Mouse (Mus musculus) G1E (cell line): ENCODE data around the gene Tmem140. TPM values are rescaled to one million over a fixed set of nuclear protein-coding genes. Genes with fewer than 3 reads are reported as not detected.
A peak's percentile ranks its signal among the peaks of the same experiment; 100 is the strongest.

ENCODE experiments used
- ATAC-seq: 2 replicates; pipeline ENCODE4 v1.8.0; 2016; ENCODE audit warnings: mild to moderate bottlenecking; ENCODE audit not compliant: insufficient number of reproducible peaks, poor library complexity, low FRiP score, severe bottlenecking; ENCODE audit errors: extremely low read depth
- DNase-seq: peaks from one replicate; pipeline ENCODE4 v3.0.0; 2012; ENCODE audit warnings: low spot score
- H3K27me3 ChIP-seq: 2 replicates; pipeline ENCODE4 v1.6.1; 2012; ENCODE audit warnings: mild to moderate bottlenecking, low read length, inconsistent platforms; ENCODE audit not compliant: insufficient read depth
- H3K36me3 ChIP-seq: replicated peaks from 2 replicates; pipeline ENCODE3; 2012; ENCODE audit warnings: mild to moderate bottlenecking, inconsistent platforms
- H3K4me1 ChIP-seq: 2 replicates; pipeline ENCODE4 v1.6.1; 2012; ENCODE audit warnings: low read depth, low read length, inconsistent platforms, mixed read lengths; ENCODE audit not compliant: insufficient read depth
- H3K4me3 ChIP-seq: 2 replicates; pipeline ENCODE4 v1.5.1; 2012; ENCODE audit warnings: low read depth, mild to moderate bottlenecking, inconsistent platforms, low read length, moderate library complexity, mixed read lengths
- H3K9me3 ChIP-seq: replicated peaks from 2 replicates; pipeline ENCODE4 v1.6.1; 2012; ENCODE audit warnings: inconsistent platforms
- CTCF ChIP-seq: IDR thresholded peaks from 2 replicates; pipeline ENCODE4 v1.5.1; 2012; ENCODE audit warnings: low read depth, low read length, inconsistent platforms, mixed read lengths
- GATA1 ChIP-seq: IDR thresholded peaks from 2 replicates; pipeline ENCODE4 v1.6.1; 2012; ENCODE audit warnings: borderline replicate concordance, low read length, inconsistent platforms, mixed read lengths
- GATA2 ChIP-seq: IDR thresholded peaks from 2 replicates; pipeline ENCODE4 v1.6.1; 2012; ENCODE audit warnings: low read depth, low read length, inconsistent platforms, borderline replicate concordance
- POLR2AphosphoS5 ChIP-seq: IDR thresholded peaks from 2 replicates; pipeline ENCODE4 v1.6.1; 2012; ENCODE audit warnings: low read depth, low read length, inconsistent platforms; ENCODE audit not compliant: insufficient replicate concordance
- TAL1 ChIP-seq: conservative IDR thresholded peaks from 2 replicates; pipeline ENCODE4 v1.6.1; 2012; ENCODE audit warnings: low read depth, low read length, inconsistent platforms, mixed read lengths
- polyA plus RNA-seq: library from polyadenylated mRNA; stranded (reverse); fragments of >175 nt; gene quantifications from 2 replicates; pipeline ENCODE4 v1.2.3, GENCODE M21; 2012
- total RNA-seq, 2 experiments: library from RNA; stranded (forward) in 1 of 2; stranded (reverse) in 1 of 2; fragments of 200-1000 nt in 1 of 2; fragments of >200 nt in 1 of 2; fragmentation: Nextera tagmentation in 1 of 2; gene quantifications; 2 replicates each; pipeline ENCODE4 v1.2.3; 2014 to 2017

Gene Tmem140
- total and polyA plus RNA-seq, 3 experiments, result 0.22 to 7.1 (median 3.3) TPM

DNA sequence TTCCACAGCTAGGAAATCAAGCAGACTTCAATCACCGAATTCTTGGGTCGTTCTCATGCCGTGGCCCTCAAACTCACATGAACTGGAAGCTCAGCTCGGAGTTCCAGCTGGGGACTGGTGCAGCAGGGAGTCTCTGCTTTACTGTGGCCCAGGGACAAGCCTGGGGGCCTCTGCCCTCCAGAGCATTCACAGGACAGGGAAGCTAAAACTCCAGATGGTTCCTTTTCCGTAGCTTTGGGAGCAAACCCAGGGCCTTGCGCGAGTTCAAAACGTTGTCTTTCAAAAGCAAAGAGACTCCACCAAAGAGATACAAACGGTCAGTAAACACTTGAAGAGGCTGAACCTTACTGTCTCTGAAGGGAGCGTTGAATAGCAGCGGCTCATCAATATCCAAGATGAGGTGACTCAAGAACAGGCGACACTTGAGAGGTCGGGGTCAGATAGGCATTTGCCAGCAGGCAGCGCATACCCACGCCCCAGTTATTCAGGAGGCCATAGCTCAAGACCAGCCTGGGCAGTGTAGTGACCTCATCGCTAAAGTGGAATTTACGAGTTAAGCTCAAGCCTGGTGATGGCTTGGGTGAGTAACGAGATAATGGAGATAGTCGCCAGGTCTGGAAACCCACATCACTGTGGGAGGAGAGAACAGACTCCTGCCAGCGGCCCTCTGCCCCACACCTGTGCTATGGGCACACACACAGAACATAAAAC lies 5.7 kb downstream of the Tmem140 start:
- Histone ChIP-seq H3K27me3 (no peaks in the 10 kb centered on the region), H3K4me3 (no peak overlapping the region; the same call in 1 of the 2 replicates), H3K4me1 (peaks cover 78% of the 10 kb centered on the region), H3K9me3 (no peaks in the 10 kb centered on the region), H3K36me3 (peaks cover 22% of the 10 kb centered on the region)
- no peak for TF ChIP-seq CTCF
- TF ChIP-seq GATA1, result no peak
- TF ChIP-seq TAL1, result no peak
- no peak for TF ChIP-seq GATA2
- TF ChIP-seq POLR2AphosphoS5, result no peak
- DNase-seq, result no peak
- no peak for ATAC-seq

DNA sequence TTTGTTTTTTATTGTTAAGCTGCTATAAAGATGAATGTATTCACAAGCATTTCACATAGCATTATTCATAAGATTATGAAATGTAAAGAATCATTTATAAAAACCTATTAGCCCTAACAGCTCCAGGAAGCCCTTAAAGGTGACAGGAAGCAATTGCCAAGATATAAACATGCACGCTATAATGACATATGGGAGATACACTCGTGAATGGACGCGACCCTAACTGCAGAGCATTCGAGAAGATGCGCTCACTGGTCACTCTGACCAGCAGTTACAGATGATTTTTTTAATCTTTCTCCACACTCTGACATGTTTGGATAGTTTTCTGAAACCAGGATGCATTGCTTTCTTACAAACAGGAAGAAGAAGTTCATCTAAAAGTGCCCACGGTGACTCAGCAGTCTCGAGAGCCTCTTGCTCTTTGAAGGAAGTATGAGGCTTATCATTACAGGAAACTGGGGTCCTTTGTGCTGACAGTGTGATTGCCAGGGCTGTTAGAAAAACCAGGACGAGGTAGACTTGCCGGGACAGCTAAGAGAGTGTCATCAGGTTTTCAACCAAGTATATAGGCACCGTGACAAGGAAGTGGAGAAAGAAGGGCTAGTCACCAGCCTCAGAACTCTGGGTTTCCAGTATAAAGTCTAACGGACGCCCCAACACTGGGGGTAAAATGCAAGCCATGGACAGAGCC lies 6.4 kb downstream of the Tmem140 start:
- Histone ChIP-seq H3K27me3 (no peaks in the 10 kb centered on the region), H3K4me1 (peaks cover 79% of the 10 kb centered on the region), H3K9me3 (no peaks in the 10 kb centered on the region), H3K36me3 (peaks cover 29% of the 10 kb centered on the region), H3K4me3 (peak overlapping the region; percentile 28; the same call in 1 of the 2 replicates)
- no peak for TF ChIP-seq POLR2AphosphoS5
- no peak for TF ChIP-seq CTCF
- no peak for TF ChIP-seq TAL1
- no peak for TF ChIP-seq GATA1
- TF ChIP-seq GATA2, result no peak
- ATAC-seq, result peak; percentile 70
- peak; percentile 75 for DNase-seq

DNA sequence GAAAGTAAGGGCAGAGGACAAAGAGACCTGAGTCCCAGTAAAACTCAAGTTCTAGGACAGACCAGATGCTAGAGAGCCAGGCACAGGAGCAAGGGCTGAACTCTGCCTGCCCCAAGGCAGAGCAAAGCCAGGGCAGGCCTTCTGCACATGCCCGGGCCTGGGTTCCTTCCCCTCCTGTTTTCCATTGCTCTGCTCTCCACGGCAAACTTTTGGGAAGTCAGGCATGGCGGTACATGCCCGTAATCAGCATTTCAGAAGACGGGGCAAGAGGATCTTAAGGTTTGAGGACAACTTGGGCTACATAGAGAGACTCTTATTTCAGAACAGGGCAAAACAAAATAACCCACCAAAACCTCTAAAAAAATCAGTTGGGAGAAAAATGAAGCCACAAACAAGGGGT lies 7.2 kb downstream of the Tmem140 start:
- Histone ChIP-seq H3K9me3 (no peaks in the 10 kb centered on the region), H3K4me3 (peak overlapping the region; percentile 28; the same call in 1 of the 2 replicates), H3K36me3 (peaks cover 37% of the 10 kb centered on the region), H3K4me1 (peaks cover 85% of the 10 kb centered on the region), H3K27me3 (no peaks in the 10 kb centered on the region)
- no peak for DNase-seq
- no peak for ATAC-seq
- TF ChIP-seq CTCF (no peak), GATA1 (no peak), POLR2AphosphoS5 (no peak)

DNA sequence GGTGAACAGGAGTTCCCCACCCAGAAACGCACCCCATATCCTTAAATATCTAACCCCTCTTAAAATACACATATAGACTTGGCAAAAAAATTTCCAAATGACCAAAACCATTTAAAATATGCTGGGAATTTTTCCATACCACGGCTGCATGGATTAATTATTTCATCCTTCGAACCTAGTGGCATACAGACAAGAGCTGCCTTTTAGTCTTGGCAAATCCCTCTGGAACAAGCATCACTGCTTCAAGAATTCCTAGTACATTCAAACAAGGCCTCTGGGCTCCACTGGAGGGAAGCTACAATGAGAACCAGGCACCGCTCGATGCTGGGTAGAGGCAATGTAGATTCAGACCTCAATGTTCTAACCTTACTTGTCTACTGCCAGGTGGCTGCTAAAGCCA lies 7.8 kb downstream of the Tmem140 start:
- no peak for TF ChIP-seq GATA1
- no peak for TF ChIP-seq GATA2
- no peak for TF ChIP-seq POLR2AphosphoS5
- no peak for TF ChIP-seq TAL1
- no peak for TF ChIP-seq CTCF
- no peak for DNase-seq
- Histone ChIP-seq H3K27me3 (no peaks in the 10 kb centered on the region), H3K4me3 (no peak overlapping the region), H3K4me1 (peaks cover 85% of the 10 kb centered on the region), H3K36me3 (peaks cover 43% of the 10 kb centered on the region), H3K9me3 (no peaks in the 10 kb centered on the region)
- no peak for ATAC-seq

DNA sequence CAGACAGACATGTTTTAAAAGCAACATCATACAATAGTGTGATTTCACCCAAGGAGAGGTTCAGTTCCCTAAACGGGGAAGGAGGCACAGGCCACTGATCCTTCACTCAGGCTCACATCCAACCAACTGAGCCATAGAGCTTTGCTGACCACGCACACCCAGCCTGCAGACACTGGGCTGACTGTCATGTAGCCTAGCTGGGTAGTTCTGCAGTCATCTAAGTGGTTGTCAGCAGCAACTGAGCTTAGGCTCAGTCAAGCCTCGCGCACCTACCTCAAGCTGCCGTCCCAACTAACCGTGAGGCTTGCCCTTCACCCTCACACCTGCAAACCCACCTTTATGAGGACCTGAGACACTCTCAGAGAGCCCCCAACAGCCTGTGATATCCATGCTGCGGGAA lies 9.0 kb downstream of the Tmem140 start:
- H3K9me3 ChIP-seq, result no peaks in the 10 kb centered on the region
- H3K4me3 ChIP-seq, result no peak overlapping the region
- H3K4me1 ChIP-seq, result peaks cover 87% of the 10 kb centered on the region
- no peak for ATAC-seq
- no peak for DNase-seq
- no peaks in the 10 kb centered on the region for H3K27me3 ChIP-seq
- H3K36me3 ChIP-seq, result peaks cover 53% of the 10 kb centered on the region
- no peak for TF ChIP-seq TAL1
- TF ChIP-seq CTCF, result no peak
- no peak for TF ChIP-seq GATA1
- no peak for TF ChIP-seq GATA2
- no peak for TF ChIP-seq POLR2AphosphoS5

DNA sequence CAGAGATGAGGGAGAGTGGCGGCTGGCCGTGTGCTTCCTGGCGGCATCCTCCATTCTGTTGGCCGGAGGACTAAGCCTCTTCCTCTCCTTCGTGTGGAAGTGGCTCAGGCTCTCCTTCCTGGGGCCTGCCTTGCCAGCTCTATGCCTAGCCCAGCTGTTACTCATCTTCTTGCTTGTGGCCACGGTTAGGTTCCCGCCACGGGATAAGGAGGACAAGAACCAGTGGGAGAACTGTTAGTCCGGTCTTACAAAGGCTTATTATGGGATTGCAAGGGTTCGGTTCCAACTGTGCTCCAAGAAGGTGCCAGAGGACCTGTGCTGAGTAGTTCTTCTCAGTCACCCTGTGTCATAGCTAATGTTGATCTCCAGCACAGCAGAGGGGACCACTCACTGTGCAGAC lies 9.9 kb downstream of the Tmem140 start:
- Histone ChIP-seq H3K27me3 (no peaks in the 10 kb centered on the region), H3K4me3 (no peak overlapping the region), H3K36me3 (peaks cover 53% of the 10 kb centered on the region), H3K9me3 (no peaks in the 10 kb centered on the region), H3K4me1 (peaks cover 84% of the 10 kb centered on the region)
- TF ChIP-seq GATA2 (no peak), TAL1 (no peak), GATA1 (no peak)
- DNase-seq (no peak), ATAC-seq (no peak)
